Mouse (Mus musculus) thymus, postnatal 25 days (tissue): Measurements from ENCODE around the gene Abhd12b.
A peak's percentile ranks its signal among the peaks of the same experiment; 100 is the strongest.

ENCODE experiments used
- DNase-seq: peaks from one replicate; pipeline ENCODE4 v3.0.0; 2022

Abhd12b gene

GRCm38 (mm10) chr12:70212501-70212900 is 58.6 kb downstream of the Abhd12b start:
- no peak for DNase-seq

GRCm38 (mm10) chr12:70213601-70214000 is 59.7 kb downstream of the Abhd12b start:
- no peak for DNase-seq

- DNase-seq = no peak
These were observed 60.3 kb downstream of the Abhd12b start for GRCm38 (mm10) chr12:70214281-70214680.

GRCm38 (mm10) chr12:70216229-70216800 is 62.4 kb downstream of the Abhd12b start:
- DNase-seq = no peak

- DNase-seq = no peak
These were observed 65.0 kb downstream of the Abhd12b start for GRCm38 (mm10) chr12:70218795-70219540.

- DNase-seq = no peak
These were observed 67.5 kb downstream of the Abhd12b start for GRCm38 (mm10) chr12:70221425-70221824.

- DNase-seq = no peak
These were observed 69.4 kb downstream of the Abhd12b start for GRCm38 (mm10) chr12:70223331-70223730.

GRCm38 (mm10) chr12:70226655-70227054 is 72.7 kb downstream of the Abhd12b start:
- no peak for DNase-seq

GRCm38 (mm10) chr12:70227121-70227932 is 73.4 kb downstream of the Abhd12b start:
- peak; percentile 71 for DNase-seq

GRCm38 (mm10) chr12:70228155-70228554 is 74.2 kb downstream of the Abhd12b start:
- no peak for DNase-seq

GRCm38 (mm10) chr12:70231294-70231693 is 77.4 kb downstream of the Abhd12b start, which contains the start of gene Pygl:
Gene Pygl, minus strand, starts transcription at chr12:70231488.
- no peak for DNase-seq

GRCm38 (mm10) chr12:70232020-70232544 is 78.1 kb downstream of the Abhd12b start:
- DNase-seq = peak; percentile 22
